Mouse (Mus musculus): ENCODE measurements at regions not wholly inside any gene's neighbourhood (a gene's known extent, or its start where the extent isn't known, plus 50 kb on each side); places are given as distances from the start of the nearest gene placed in this dataset.

DNA sequence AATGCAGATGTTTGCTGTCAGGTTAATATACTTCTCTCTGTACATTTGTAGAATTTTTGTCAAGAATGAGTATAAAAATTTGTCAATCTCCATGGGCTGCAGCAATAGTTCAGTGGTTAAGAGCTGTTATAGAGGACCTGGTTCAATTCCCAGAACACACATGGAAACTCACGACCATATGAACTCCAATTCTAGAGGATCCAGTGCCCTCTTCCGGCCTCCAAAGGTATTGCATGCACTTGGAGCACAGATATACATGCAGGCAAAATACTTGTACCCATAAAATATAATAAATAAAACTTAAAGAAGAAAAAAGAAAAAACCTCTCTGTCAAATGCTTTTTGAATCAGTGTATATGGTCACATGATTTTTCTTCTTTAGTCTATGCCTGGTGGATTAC is 143.5 kb downstream of the Insig2 start:
- Histone ChIP-seq H3K9me3 (ENCODE audit: control insufficient read depth, low read length) (no peaks in the 10 kb centered on the region), H3K36me3 (ENCODE audit: control insufficient read depth, insufficient read depth, low read length) (no peaks in the 10 kb centered on the region), H3K4me3 (ENCODE audit: low read depth, low read length) (no peak overlapping the region), H3K27ac (replicated peaks) (no peak overlapping the region), H3K4me2 (replicated peaks; ENCODE audit: low read depth) (no peak overlapping the region), H3K27me3 (ENCODE audit: control insufficient read depth, insufficient read depth, low read length) (no peaks in the 10 kb centered on the region), H3K9ac (ENCODE audit: low read length) (no peak overlapping the region), H3K4me1 (replicated peaks; ENCODE audit: control insufficient read depth, insufficient read depth) (no peaks in the 10 kb centered on the region)
- no peak for TF ChIP-seq EP300 (optimal IDR thresholded peaks at IDR 0.05)
- TF ChIP-seq CTCF (IDR thresholded peaks at IDR 0.05; ENCODE audit: low read depth), result no peak
- 39% methylated on average over 2 of the region's 2 CpGs for WGBS
- no peak for ATAC-seq (ENCODE audit: low FRiP score, low TSS enrichment)
- DNase-seq (ENCODE audit: low spot score), result no peak

GRCm38 (mm10) chr1:121194800-121195199 is 137.6 kb downstream of the Insig2 start:
- no peak for ATAC-seq (ENCODE audit: low FRiP score, low TSS enrichment)
- H3K36me3 ChIP-seq (ENCODE audit: control insufficient read depth, insufficient read depth, low read length), result no peaks in the 10 kb centered on the region

DNA sequence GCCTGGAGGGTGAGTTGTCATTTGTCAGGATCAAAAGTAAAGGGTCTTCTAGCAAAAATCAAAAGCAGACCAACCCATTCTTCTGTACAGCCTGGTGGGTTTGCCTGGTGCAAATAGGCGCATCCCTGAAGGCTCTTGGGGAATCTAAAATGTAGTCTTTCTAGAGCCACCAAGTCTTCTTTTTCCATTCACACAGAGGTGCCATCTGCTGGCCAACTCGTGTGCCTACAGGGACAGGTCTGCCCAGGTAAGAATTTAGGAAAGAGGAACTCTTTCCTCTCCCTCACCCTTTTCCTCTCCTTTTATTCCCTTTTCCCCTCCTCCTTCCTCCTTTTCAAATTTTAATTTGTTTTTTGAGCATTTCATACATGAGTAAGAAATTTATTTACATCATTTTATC is 116.5 kb downstream of the Insig2 start:
- no peak overlapping the region for H3K9ac ChIP-seq (ENCODE audit: low read length)
- no peak overlapping the region for H3K4me2 ChIP-seq (replicated peaks; ENCODE audit: low read depth)
- H3K4me3 ChIP-seq (ENCODE audit: low read depth, low read length), result no peak overlapping the region
- ATAC-seq (ENCODE audit: low FRiP score, low TSS enrichment) (no peak), DNase-seq (ENCODE audit: low spot score) (no peak)
- H3K4me1 ChIP-seq (replicated peaks; ENCODE audit: control insufficient read depth, insufficient read depth), result no peaks in the 10 kb centered on the region
- no peaks in the 10 kb centered on the region for H3K36me3 ChIP-seq (ENCODE audit: control insufficient read depth, insufficient read depth, low read length)
- no peaks in the 10 kb centered on the region for H3K27me3 ChIP-seq (ENCODE audit: control insufficient read depth, insufficient read depth, low read length)
- 21% methylated on average over 2 of the region's 2 CpGs for WGBS
- H3K9me3 ChIP-seq (ENCODE audit: control insufficient read depth, low read length), result no peaks in the 10 kb centered on the region
- no peak for TF ChIP-seq EP300 (optimal IDR thresholded peaks at IDR 0.05)
- peak; percentile 70 for TF ChIP-seq CTCF (IDR thresholded peaks at IDR 0.05; ENCODE audit: low read depth)
- H3K27ac ChIP-seq (replicated peaks), result no peak overlapping the region

More at GRCm38 (mm10) chr1:121194800-121195199, 137.6 kb downstream of the Insig2 start:
- WGBS, result 82% methylated on average over 4 of the region's 4 CpGs
- TF ChIP-seq CTCF (IDR thresholded peaks at IDR 0.05; ENCODE audit: low read depth) (no peak), EP300 (optimal IDR thresholded peaks at IDR 0.05) (no peak)
- Histone ChIP-seq H3K4me3 (ENCODE audit: low read depth, low read length) (no peak overlapping the region), H3K27me3 (ENCODE audit: control insufficient read depth, insufficient read depth, low read length) (no peaks in the 10 kb centered on the region), H3K9ac (ENCODE audit: low read length) (no peak overlapping the region), H3K27ac (replicated peaks) (no peak overlapping the region), H3K4me2 (replicated peaks; ENCODE audit: low read depth) (no peak overlapping the region), H3K9me3 (ENCODE audit: control insufficient read depth, low read length) (no peaks in the 10 kb centered on the region), H3K4me1 (replicated peaks; ENCODE audit: control insufficient read depth, insufficient read depth) (no peaks in the 10 kb centered on the region)
- no peak for DNase-seq (ENCODE audit: low spot score)

- Histone ChIP-seq H3K4me3 (ENCODE audit: low read depth, low read length) (no peak overlapping the region), H3K27me3 (ENCODE audit: control insufficient read depth, insufficient read depth, low read length) (no peaks in the 10 kb centered on the region), H3K27ac (replicated peaks) (no peak overlapping the region), H3K4me2 (replicated peaks; ENCODE audit: low read depth) (no peak overlapping the region), H3K9ac (ENCODE audit: low read length) (no peak overlapping the region), H3K4me1 (replicated peaks; ENCODE audit: control insufficient read depth, insufficient read depth) (no peaks in the 10 kb centered on the region), H3K9me3 (ENCODE audit: control insufficient read depth, low read length) (no peaks in the 10 kb centered on the region), H3K36me3 (ENCODE audit: control insufficient read depth, insufficient read depth, low read length) (no peaks in the 10 kb centered on the region)
- DNase-seq (ENCODE audit: low spot score) (no peak), ATAC-seq (ENCODE audit: low FRiP score, low TSS enrichment) (no peak)
- TF ChIP-seq EP300 (optimal IDR thresholded peaks at IDR 0.05) (no peak), CTCF (IDR thresholded peaks at IDR 0.05; ENCODE audit: low read depth) (no peak)
- WGBS, result 62% methylated on average over 11 of the region's 11 CpGs
These were observed 108.1 kb downstream of the Insig2 start for GRCm38 (mm10) chr1:121224250-121224649.

DNA sequence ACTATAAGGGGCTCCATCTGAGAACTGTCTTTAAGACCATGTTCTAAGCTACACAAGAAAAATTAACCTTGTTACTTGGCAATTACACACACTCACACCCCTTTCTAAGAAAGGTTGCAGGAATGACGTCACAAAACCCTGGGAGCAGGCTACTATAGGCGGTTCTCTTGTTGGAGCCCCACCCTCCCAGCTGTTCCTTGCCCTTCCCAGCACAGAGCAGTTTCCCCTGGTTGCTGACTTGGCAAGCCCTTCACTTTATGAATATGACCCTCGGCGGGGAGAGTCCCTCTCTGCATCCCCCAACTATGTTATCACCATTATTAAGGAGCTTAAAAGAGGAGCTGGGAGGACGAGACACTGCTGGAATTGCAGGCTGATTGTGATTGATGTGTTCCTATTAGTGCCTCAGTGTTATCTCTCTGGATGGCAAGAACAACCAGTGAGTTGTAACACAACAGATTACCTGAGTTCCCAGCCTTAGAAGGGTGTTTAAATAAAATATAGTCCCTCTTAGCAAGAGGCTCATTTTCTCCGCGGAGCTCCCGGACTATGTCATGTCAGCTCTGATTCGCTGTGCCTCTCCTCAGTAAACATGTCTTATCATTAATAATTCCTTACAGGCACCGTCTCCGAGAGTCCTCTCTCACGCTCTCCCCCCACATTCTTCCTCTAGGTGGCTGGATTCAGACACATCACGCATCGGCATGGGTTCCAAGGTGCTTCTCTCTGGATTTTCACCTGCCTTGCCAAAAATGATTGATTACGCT is 105.7 kb downstream of the Insig2 start:
- H3K36me3 ChIP-seq (ENCODE audit: control insufficient read depth, insufficient read depth, low read length), result no peaks in the 10 kb centered on the region
- DNase-seq (ENCODE audit: low spot score), result peak; percentile 52
- TF ChIP-seq CTCF (IDR thresholded peaks at IDR 0.05; ENCODE audit: low read depth), result no peak
- no peak for TF ChIP-seq EP300 (optimal IDR thresholded peaks at IDR 0.05)
- no peaks in the 10 kb centered on the region for H3K4me1 ChIP-seq (replicated peaks; ENCODE audit: control insufficient read depth, insufficient read depth)
- no peak overlapping the region for H3K27ac ChIP-seq (replicated peaks)
- H3K27me3 ChIP-seq (ENCODE audit: control insufficient read depth, insufficient read depth, low read length), result no peaks in the 10 kb centered on the region
- 13% methylated on average over 15 of the region's 15 CpGs for WGBS
- 0 out of 2 replicates have a peak overlapping the region, but pooled peaks have one; percentile 14 for H3K4me2 ChIP-seq (replicated peaks; ENCODE audit: low read depth)
- H3K9ac ChIP-seq (ENCODE audit: low read length), result no peak overlapping the region
- ATAC-seq (ENCODE audit: low FRiP score, low TSS enrichment), result peak; percentile 87
- H3K4me3 ChIP-seq (ENCODE audit: low read depth, low read length), result no peak overlapping the region
- no peaks in the 10 kb centered on the region for H3K9me3 ChIP-seq (ENCODE audit: control insufficient read depth, low read length)

GRCm38 (mm10) chr1:121227233-121227594 is 105.2 kb downstream of the Insig2 start:
- H3K27me3 ChIP-seq (ENCODE audit: control insufficient read depth, insufficient read depth, low read length), result no peaks in the 10 kb centered on the region
- 36% methylated on average over 6 of the region's 6 CpGs for WGBS
- no peak overlapping the region for H3K4me2 ChIP-seq (replicated peaks; ENCODE audit: low read depth)
- no peak overlapping the region for H3K9ac ChIP-seq (ENCODE audit: low read length)
- ATAC-seq (ENCODE audit: low FRiP score, low TSS enrichment), result no peak
- TF ChIP-seq CTCF (IDR thresholded peaks at IDR 0.05; ENCODE audit: low read depth), result no peak
- no peak for TF ChIP-seq EP300 (optimal IDR thresholded peaks at IDR 0.05)
- no peak overlapping the region for H3K4me3 ChIP-seq (ENCODE audit: low read depth, low read length)
- H3K36me3 ChIP-seq (ENCODE audit: control insufficient read depth, insufficient read depth, low read length), result no peaks in the 10 kb centered on the region
- H3K9me3 ChIP-seq (ENCODE audit: control insufficient read depth, low read length), result no peaks in the 10 kb centered on the region
- H3K27ac ChIP-seq (replicated peaks), result no peak overlapping the region
- no peak for DNase-seq (ENCODE audit: low spot score)
- H3K4me1 ChIP-seq (replicated peaks; ENCODE audit: control insufficient read depth, insufficient read depth), result no peaks in the 10 kb centered on the region

All from stomach, postnatal 0 days (tissue).